Mouse (Mus musculus): Measurements from ENCODE around the gene Zfy2. TPM values are rescaled to one million over a fixed set of nuclear protein-coding genes. Genes with fewer than 3 reads are reported as not detected.

Zfy2 gene
- polyA plus RNA-seq (2016; fragmentation: Nextera tagmentation; extraction: Ambion mirVana), result not detected in 2 replicates

DNA sequence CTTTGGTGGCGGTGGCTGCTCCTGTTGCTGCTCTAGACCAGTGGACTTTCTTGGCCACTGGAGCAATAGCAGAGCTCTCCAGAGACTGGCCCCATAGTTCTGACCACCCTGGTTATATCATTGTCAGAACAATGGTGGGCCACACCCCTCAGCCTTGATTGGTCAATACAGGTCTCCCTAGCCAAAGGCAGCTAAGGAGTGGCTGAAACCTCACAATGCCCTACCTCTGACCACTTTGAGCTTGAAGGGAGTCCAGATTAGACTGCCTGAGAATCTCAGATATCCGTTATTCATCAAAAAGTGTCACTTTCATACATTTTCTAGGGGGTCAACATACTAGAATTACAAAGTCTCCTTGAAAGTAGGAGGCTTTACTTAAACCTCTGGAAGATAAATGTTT lies at the start of gene Zfy2:
Zfy2 (minus strand) TSS at position 101 of the 400 bp plus-strand sequence.
- no peaks in the 10 kb centered on the region for H3K9me3 ChIP-seq

More for the DNA sequence above, at the start of gene Zfy2:
- Histone ChIP-seq H3K4me1 (replicated peaks) (no peaks in the 10 kb centered on the region), H3K4me3 (no peak within 1 kb of the TSS), H3K27ac (no peak within 1 kb of the TSS), H3K27me3 (ENCODE audit: insufficient read depth, poor library complexity, severe bottlenecking) (no peaks in the 10 kb centered on the region), H3K36me3 (no peaks in the 10 kb centered on the region)
- 84% methylated on average over 2 of the region's 2 CpGs for WGBS
- DNase-seq (ENCODE audit: low spot score), result no peak
